Mouse (Mus musculus) G1E (cell line): ENCODE measurements around the gene Kif21a.

Experiments
- GATA1 ChIP-seq: IDR thresholded peaks from 2 replicates; pipeline ENCODE4 v1.6.1; 2012; ENCODE audit warnings: borderline replicate concordance, low read length, inconsistent platforms, mixed read lengths
- POLR2AphosphoS5 ChIP-seq: IDR thresholded peaks from 2 replicates; pipeline ENCODE4 v1.6.1; 2012; ENCODE audit warnings: low read depth, low read length, inconsistent platforms; ENCODE audit not compliant: insufficient replicate concordance

GRCm38 (mm10) chr15:91072440-91072839, 22.7 kb upstream of the Kif21a start:
- TF ChIP-seq GATA1 (no peak), POLR2AphosphoS5 (no peak)
